Mouse (Mus musculus): Measurements from ENCODE around the gene Gpr173.
"Not testable (repeated sequence)": the region's sequence is repeated elsewhere in the genome, so short reads cannot be mapped to it uniquely, and the experiment has no call there.

Gpr173 gene

GRCm38 (mm10) chrX:152368397-152369273 lies at the start of gene Gpr173:
Gpr173 (minus strand) TSS chrX:152368704.
- no peak for DNase-seq (ENCODE audit: low read depth, low spot score)

DNA sequence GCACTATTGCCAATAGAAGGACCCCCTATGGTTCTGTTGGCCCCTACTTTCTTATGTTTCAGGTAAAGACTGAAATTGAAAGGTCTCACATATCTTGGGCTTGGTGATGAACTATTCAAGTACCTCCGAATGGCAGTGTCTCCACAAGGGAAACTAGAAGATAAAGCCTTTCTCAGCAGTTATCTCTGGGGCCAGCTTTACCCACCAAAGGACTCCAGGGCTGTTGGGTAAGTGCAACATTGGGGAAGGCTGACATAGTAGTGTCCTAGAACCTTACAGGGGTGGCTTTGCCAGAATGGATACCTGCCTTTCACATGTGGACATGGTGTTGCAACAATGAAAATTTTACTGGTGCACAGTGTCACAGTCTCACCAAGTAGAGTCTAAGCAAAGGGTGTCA lies 34.7 kb upstream of the Gpr173 start:
- no peak for DNase-seq (ENCODE audit: low read depth, low spot score)

GRCm38 (mm10) chrX:152400096-152400495 lies 31.6 kb upstream of the Gpr173 start:
- DNase-seq (ENCODE audit: low read depth, low spot score) = no peak

DNA sequence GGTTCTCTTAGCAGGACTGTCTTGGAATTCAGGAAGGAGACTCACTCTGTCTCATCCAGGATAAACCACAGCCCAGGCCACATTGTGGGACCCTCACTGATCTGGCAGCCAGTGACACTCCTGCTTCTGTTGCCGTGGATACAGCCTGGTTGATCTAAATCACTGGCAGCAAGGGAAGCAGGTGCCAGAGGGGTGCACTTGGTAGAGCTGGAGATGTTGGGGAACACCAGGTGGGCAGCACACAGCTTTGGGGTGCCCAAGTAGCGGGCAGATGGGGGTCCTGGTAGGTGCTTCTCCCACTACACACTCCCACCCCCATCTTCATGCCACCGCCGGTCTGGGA lies 479 bp downstream of the Gpr173 start:
- no peak for DNase-seq (ENCODE audit: low read depth, low spot score)

GRCm38 (mm10) chrX:152366418-152366817 lies 2.1 kb downstream of the Gpr173 start:
- DNase-seq (ENCODE audit: low read depth, low spot score) = no peak

DNA sequence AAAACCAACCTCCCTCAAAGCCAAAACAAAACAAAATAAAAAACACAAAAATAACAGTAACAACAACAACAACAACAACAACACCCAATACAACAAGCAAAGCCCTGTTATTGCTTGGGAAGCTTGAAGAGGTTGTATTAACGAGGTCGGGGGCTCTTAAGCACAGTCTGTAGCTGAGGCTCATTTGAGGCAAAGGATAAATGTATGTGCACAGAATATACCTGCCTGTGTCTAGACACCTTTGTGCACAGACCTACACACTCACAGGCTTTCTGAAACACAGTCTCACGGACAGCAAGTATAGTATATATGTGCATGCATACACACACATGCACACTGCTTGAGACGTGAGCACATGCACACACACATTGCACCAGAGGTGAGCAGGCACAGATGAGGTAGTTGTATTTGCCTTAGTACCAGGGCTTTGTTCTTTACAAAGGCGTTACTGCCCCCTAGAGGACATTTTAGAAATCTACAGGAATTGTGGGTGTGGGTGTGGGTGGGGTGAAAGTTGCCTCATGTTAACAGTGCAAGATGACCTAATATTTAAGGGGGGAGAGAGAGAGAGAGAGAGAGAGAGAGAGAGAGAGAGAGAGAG lies 15.9 kb downstream of the Gpr173 start:
- peak; percentile 79 for DNase-seq (ENCODE audit: low read depth, low spot score)

GRCm38 (mm10) chrX:152347041-152347440 lies 21.5 kb downstream of the Gpr173 start:
- DNase-seq (ENCODE audit: low read depth, low spot score) = no peak

- DNase-seq (ENCODE audit: low read depth, low spot score) = no peak
Measured at GRCm38 (mm10) chrX:152346587-152346986, 21.9 kb downstream of the Gpr173 start.

DNA sequence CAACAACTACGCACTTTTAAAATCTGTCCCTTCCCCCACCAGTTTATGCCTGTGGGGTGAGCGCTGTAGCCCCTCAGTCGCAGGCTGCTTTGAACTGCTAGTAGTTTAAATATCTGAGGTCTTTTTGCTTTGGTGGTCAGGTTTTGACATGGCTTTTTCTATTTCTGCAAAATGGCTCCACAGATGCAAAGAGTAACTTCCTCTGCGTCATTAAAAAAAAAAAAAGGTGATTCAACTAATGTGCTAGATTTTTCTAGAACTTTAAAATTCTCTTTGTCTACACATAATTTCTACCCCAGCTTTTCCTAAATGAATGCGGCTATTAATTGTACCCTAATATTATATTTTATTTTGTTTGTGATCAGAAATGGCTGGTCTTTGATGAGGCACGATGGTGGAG lies 25.6 kb downstream of the Gpr173 start:
- no peak for DNase-seq (ENCODE audit: low read depth, low spot score)

- peak; percentile 96 for DNase-seq (ENCODE audit: low read depth, low spot score)
Measured at GRCm38 (mm10) chrX:152342358-152342901, 26.1 kb downstream of the Gpr173 start, which contains the start of gene Tspyl2. Tspyl2 (minus strand) TSS chrX:152342425.

- DNase-seq (ENCODE audit: low read depth, low spot score) = peak; percentile 16
Measured at GRCm38 (mm10) chrX:152341496-152341895, 27.0 kb downstream of the Gpr173 start.

- peak; percentile 94 for DNase-seq (ENCODE audit: low read depth, low spot score)
Measured at GRCm38 (mm10) chrX:152336546-152337332, 31.8 kb downstream of the Gpr173 start.

- not testable (repeated sequence) for DNase-seq (ENCODE audit: low read depth, low spot score)
Measured at GRCm38 (mm10) chrX:152336123-152336522, 32.4 kb downstream of the Gpr173 start.

- DNase-seq (ENCODE audit: low read depth, low spot score) = not testable (repeated sequence)
Measured at GRCm38 (mm10) chrX:152329400-152329799, 39.1 kb downstream of the Gpr173 start.

DNA sequence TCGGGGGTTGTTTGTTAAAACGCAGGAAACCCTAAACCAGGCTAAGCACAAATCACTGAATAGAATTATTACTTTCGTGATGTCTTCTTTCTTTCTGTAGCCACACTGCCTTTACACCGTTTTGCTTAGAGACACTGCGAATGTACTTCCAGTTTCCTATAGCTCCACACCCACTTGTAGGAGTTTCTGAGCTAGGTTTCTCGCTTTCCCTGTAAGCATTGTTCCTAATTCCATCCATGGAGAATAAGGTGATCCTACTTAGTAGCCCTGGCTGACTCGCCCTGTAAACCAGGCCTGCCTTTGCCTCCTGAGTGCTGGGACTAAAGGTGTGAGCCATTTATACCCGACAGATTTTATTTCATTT lies 40.8 kb downstream of the Gpr173 start:
- no peak for DNase-seq (ENCODE audit: low read depth, low spot score)

- peak; percentile 85 for DNase-seq (ENCODE audit: low read depth, low spot score)
Measured at GRCm38 (mm10) chrX:152326996-152327688, 41.4 kb downstream of the Gpr173 start, which contains the start of gene Kantr. Kantr (minus strand) TSS chrX:152327495.

- DNase-seq (ENCODE audit: low read depth, low spot score) = peak; percentile 44
Measured at GRCm38 (mm10) chrX:152323584-152323983, 44.9 kb downstream of the Gpr173 start.

DNA sequence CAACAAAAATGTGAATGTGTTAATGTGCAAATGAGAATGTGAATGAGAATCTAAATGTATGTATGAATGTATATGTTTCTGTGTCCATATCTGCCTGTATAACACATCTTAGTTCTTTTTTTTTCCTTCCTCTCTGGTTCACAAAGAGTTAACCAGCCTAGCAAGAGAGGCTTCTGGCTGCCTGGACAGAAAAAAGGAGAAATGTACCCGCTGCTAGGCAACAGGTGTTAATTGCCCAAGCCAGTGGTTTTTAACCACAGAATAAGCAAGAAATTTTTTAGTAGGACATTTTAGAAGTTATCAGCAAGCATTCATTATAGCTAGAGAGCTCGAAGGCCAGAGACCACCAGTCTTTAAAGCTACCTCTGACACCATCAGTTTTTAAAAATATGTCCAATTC lies 45.7 kb downstream of the Gpr173 start:
- DNase-seq (ENCODE audit: low read depth, low spot score) = no peak

GRCm38 (mm10) chrX:152320535-152320934 lies 48.0 kb downstream of the Gpr173 start:
- DNase-seq (ENCODE audit: low read depth, low spot score) = no peak

DNA sequence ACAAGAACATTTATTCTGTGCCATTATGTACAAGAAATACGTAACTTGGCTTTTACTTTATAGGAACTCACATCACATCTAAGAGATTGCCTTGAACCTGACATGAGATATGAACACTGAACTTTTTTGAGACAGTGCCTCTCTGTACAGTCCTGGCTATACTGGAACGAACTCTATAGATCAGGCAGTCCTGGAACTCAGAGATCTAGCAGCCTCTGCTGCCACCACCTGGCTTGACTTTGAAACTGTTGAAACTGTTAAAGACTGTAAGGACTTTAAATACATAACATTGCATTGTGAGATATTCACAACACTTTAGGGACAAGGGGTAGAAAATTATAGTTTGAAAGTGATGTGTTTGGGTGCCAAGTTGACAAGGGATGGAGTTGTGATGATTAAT lies 60.6 kb downstream of the Gpr173 start:
- DNase-seq (ENCODE audit: low read depth, low spot score) = peak; percentile 49

DNA sequence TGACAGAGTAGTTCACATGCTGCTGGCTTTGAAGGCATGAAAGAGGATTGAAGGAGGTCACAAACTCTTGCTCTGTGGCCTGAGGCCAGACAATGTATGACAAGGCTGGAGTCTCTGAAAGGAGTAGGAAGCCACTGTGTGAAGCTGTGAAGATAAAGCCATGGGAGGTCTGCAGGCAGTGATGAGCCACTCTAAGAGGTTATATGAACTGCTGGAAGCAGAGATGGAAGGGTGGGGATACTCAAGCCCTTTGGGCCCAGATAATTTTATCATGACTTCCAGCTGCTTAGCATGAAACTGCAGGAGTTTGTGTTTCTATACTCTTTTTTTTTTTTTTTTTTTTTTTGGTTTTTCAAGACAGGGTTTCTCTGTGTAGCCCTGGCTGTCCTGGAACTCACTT lies 61.1 kb downstream of the Gpr173 start:
- DNase-seq (ENCODE audit: low read depth, low spot score) = no peak
